In the genomic region with DNA sequence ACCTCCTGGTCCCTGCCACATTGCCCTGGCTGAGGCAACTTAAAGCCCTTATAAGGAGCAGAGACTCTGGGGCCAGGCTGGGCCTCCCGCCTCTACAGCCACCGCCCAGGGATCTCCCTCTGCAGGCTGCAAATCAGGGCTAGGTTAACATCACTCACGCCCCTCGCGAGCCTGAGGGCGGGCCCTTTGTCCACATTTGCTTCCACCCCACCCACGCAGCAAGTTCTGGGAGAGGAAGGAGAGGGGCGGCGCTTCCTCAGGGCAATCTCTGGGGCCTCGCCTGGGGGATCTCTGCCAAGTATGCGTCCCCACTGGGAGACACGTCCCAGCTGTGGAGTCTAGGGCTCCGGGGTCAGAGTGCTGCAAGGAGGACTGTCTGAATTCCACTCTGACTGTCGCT, we compare ENCODE assay signal across 8 mouse cellular contexts. TPM values are rescaled to one million over a fixed set of nuclear protein-coding genes. Genes with fewer than 3 reads are reported as not detected.
A peak's percentile ranks its signal among the peaks of the same experiment; 100 is the strongest.
DNase-seq lines count a peak whose midpoint lies in the region; ATAC-seq and TF ChIP-seq lines count a peak whose summit lies in the region.

No protein-coding gene starts in this region.

- intact Hi-C loops in left cerebral cortex, postnatal 36 days (cut with DNase I), result loop anchor here (10.0 kb wide), 1 partner anchor 1182 kb away; no protein-coding TSS in a partner anchor
- intact Hi-C loops in left cerebral cortex, postnatal 14 days (cut with DNase I), result no loop called here
- intact Hi-C loops in gastrocnemius, postnatal 36 days (cut with DNase I), result no loop called here

- no peaks in the 10 kb centered on the region for H3K27me3 ChIP-seq in intestine, embryonic 15.5 days (replicated peaks)
- no peaks in the 10 kb centered on the region for H3K27me3 ChIP-seq in liver, postnatal 0 days (ENCODE audit: insufficient read depth, low read length)
- no peaks in the 10 kb centered on the region for H3K27me3 ChIP-seq in neural tube, embryonic 12.5 days (replicated peaks)

- H3K36me3 ChIP-seq in intestine, embryonic 15.5 days, result peaks cover 13% of the 10 kb centered on the region; the same call in 1 of the 2 replicates
- H3K36me3 ChIP-seq in liver, postnatal 0 days (replicated peaks; ENCODE audit: insufficient read depth, low read length), result peaks cover 15% of the 10 kb centered on the region
- H3K36me3 ChIP-seq in neural tube, embryonic 12.5 days, result peaks cover 21% of the 10 kb centered on the region

- peak; percentile 85 for ATAC-seq in intestine, embryonic 15.5 days
- ATAC-seq in liver, postnatal 0 days, result peak; percentile 79
- ATAC-seq in neural tube, embryonic 12.5 days (ENCODE audit: low FRiP score, low read depth), result no peak

- peak overlapping the region; percentile 51 for H3K9ac ChIP-seq in intestine, embryonic 15.5 days
- peak overlapping the region; percentile 68 for H3K9ac ChIP-seq in liver, postnatal 0 days (replicated peaks)
- H3K9ac ChIP-seq in neural tube, embryonic 12.5 days, result 0 out of 2 replicates have a peak overlapping the region, but pooled peaks have one; percentile 33

- H3K9me3 ChIP-seq in intestine, embryonic 15.5 days, result no peaks in the 10 kb centered on the region
- H3K9me3 ChIP-seq in liver, postnatal 0 days (ENCODE audit: low read length), result no peaks in the 10 kb centered on the region
- no peaks in the 10 kb centered on the region for H3K9me3 ChIP-seq in neural tube, embryonic 12.5 days

- peak; percentile 29 to 45 for DNase-seq in left cerebral cortex, postnatal 36 days (ENCODE audit: low spot score in 2 of 2)
- no peak for DNase-seq in left cerebral cortex, postnatal 14 days (ENCODE audit: low spot score in 2 of 2)
- peak; percentile 33 to 54 for DNase-seq in cerebellum, postnatal 14 days
- peak; percentile 85 to 92 for DNase-seq in gastrocnemius, postnatal 36 days
- peak; percentile 89 for DNase-seq in liver, postnatal 0 days
- DNase-seq in urinary bladder, adult 18-20 months (ENCODE audit: low spot score in 2 of 2), result peak; percentile 90 to 94

- peak overlapping the region; percentile 40 for H3K4me3 ChIP-seq in intestine, embryonic 15.5 days (replicated peaks)
- peak overlapping the region; percentile 53 for H3K4me3 ChIP-seq in liver, postnatal 0 days (ENCODE audit: low read depth, low read length)
- peak overlapping the region; percentile 9; the same call in 1 of the 2 replicates for H3K4me3 ChIP-seq in neural tube, embryonic 12.5 days

- peak overlapping the region; percentile 94 for H3K27ac ChIP-seq in intestine, embryonic 15.5 days
- H3K27ac ChIP-seq in liver, postnatal 0 days (ENCODE audit: low read depth), result peak overlapping the region; percentile 86
- H3K27ac ChIP-seq in neural tube, embryonic 12.5 days, result no peak overlapping the region

- peaks cover 28% of the 10 kb centered on the region for H3K4me1 ChIP-seq in intestine, embryonic 15.5 days (replicated peaks)
- H3K4me1 ChIP-seq in liver, postnatal 0 days (ENCODE audit: insufficient read depth), result peaks cover 45% of the 10 kb centered on the region
- peaks cover 28% of the 10 kb centered on the region; the same call in 1 of the 2 replicates for H3K4me1 ChIP-seq in neural tube, embryonic 12.5 days

- TF ChIP-seq EP300 in liver, postnatal 0 days (IDR thresholded peaks at IDR 0.05; ENCODE audit: low read depth), result peak; percentile 57; the same call in 1 of the 2 replicates

- TF ChIP-seq CTCF in liver, postnatal 0 days (IDR thresholded peaks at IDR 0.05; ENCODE audit: low read depth), result peak; percentile 27; the same call in 1 of the 2 replicates

- peak overlapping the region; percentile 74 for H3K4me2 ChIP-seq in intestine, embryonic 15.5 days (replicated peaks)
- H3K4me2 ChIP-seq in liver, postnatal 0 days (ENCODE audit: low read depth, low read length), result peak overlapping the region; percentile 71
- H3K4me2 ChIP-seq in neural tube, embryonic 12.5 days (replicated peaks), result peak overlapping the region; percentile 63

- under 1% methylated on average over 14 of the region's 14 CpGs for WGBS in intestine, embryonic 15.5 days
- under 1% methylated on average over 14 of the region's 14 CpGs for WGBS in liver, postnatal 0 days (ENCODE audit: insufficient replicate concordance)
- WGBS in neural tube, embryonic 12.5 days, result 1% methylated on average over 14 of the region's 14 CpGs

RNA-seq across cellular contexts. Expression of a gene that starts 3.8 kb away (rescaled TPM):
- 100 to 1,000 TPM; 257 to 278 TPM for total RNA-seq in left cerebral cortex, postnatal 36 days (2021)
- 100 to 1,000 TPM; 352 to 363 TPM for total RNA-seq in left cerebral cortex, postnatal 14 days (2021)
- 1 to 10 TPM in 1 of 2 experiments, under 1 TPM in 1; 0.99 to 1.2 TPM for total RNA-seq in gastrocnemius, postnatal 36 days (2021)
- 0.27 and 0.45 TPM in 2 replicates for polyA plus RNA-seq in intestine, embryonic 15.5 days (2015; fragmentation: Nextera tagmentation; extraction: Ambion mirVana)
- polyA plus RNA-seq in liver, postnatal 0 days (2015; fragmentation: Nextera tagmentation; extraction: Ambion mirVana), result 0.04 and 0.09 TPM in 2 replicates
- 0.24 and 0.25 TPM in 2 replicates for polyA plus RNA-seq in neural tube, embryonic 12.5 days (2016; fragmentation: Nextera tagmentation; extraction: Ambion mirVana)

RNA-seq across cellular contexts. Expression of a gene that starts 3.9 kb away (rescaled TPM):
- total RNA-seq in left cerebral cortex, postnatal 36 days (2021), result 10 to 100 TPM; 64.1 to 67.8 TPM
- 100 to 1,000 TPM in 1 of 2 experiments, 10 to 100 TPM in 1; 97.5 to 101 TPM for total RNA-seq in left cerebral cortex, postnatal 14 days (2021)
- 10 to 100 TPM; 26.8 to 30.9 TPM for total RNA-seq in gastrocnemius, postnatal 36 days (2021)
- 131 and 135 TPM in 2 replicates for polyA plus RNA-seq in intestine, embryonic 15.5 days (2015; fragmentation: Nextera tagmentation; extraction: Ambion mirVana)
- polyA plus RNA-seq in liver, postnatal 0 days (2015; fragmentation: Nextera tagmentation; extraction: Ambion mirVana), result 38.6 and 40.7 TPM in 2 replicates
- polyA plus RNA-seq in neural tube, embryonic 12.5 days (2016; fragmentation: Nextera tagmentation; extraction: Ambion mirVana), result 33.9 and 37.2 TPM in 2 replicates

RNA-seq across cellular contexts. Expression of a gene that starts 40.0 kb away (rescaled TPM):
- 100 to 1,000 TPM; 182 to 196 TPM for total RNA-seq in left cerebral cortex, postnatal 36 days (2021)
- 100 to 1,000 TPM; 149 to 171 TPM for total RNA-seq in left cerebral cortex, postnatal 14 days (2021)
- total RNA-seq in gastrocnemius, postnatal 36 days (2021), result 1 to 10 TPM; 9.0 to 9.7 TPM
- polyA plus RNA-seq in intestine, embryonic 15.5 days (2015; fragmentation: Nextera tagmentation; extraction: Ambion mirVana), result 1.2 and 1.8 TPM in 2 replicates
- polyA plus RNA-seq in liver, postnatal 0 days (2015; fragmentation: Nextera tagmentation; extraction: Ambion mirVana), result 0.12 and 0.13 TPM in 2 replicates
- polyA plus RNA-seq in neural tube, embryonic 12.5 days (2016; fragmentation: Nextera tagmentation; extraction: Ambion mirVana), result 2.3 and 3.8 TPM in 2 replicates

RNA-seq across cellular contexts. Expression of a gene that starts 43.3 kb away (rescaled TPM):
- total RNA-seq in left cerebral cortex, postnatal 36 days (2021), result not detected
- total RNA-seq in left cerebral cortex, postnatal 14 days (2021), result under 1 TPM; 0.08 to 0.13 TPM
- total RNA-seq in gastrocnemius, postnatal 36 days (2021), result not detected
- polyA plus RNA-seq in intestine, embryonic 15.5 days (2015; fragmentation: Nextera tagmentation; extraction: Ambion mirVana), result not detected in 2 replicates
- polyA plus RNA-seq in liver, postnatal 0 days (2015; fragmentation: Nextera tagmentation; extraction: Ambion mirVana), result 4.2 and 5.1 TPM in 2 replicates
- polyA plus RNA-seq in neural tube, embryonic 12.5 days (2016; fragmentation: Nextera tagmentation; extraction: Ambion mirVana), result 0.11 TPM in 1 of 2 replicates, not detected in the other

Comparison
In these comparisons a context has a peak if more than half of its experiments do, and no peak if none do; other contexts are left out.
1. DNase-seq: peak in left cerebral cortex, postnatal 36 days (2 of 2), cerebellum, postnatal 14 days (2 of 2), gastrocnemius, postnatal 36 days (2 of 2), liver, postnatal 0 days (single experiment) and urinary bladder, adult 18-20 months (2 of 2); none in left cerebral cortex, postnatal 14 days (0 of 2).
2. RNA of a gene that starts 3.8 kb away (total RNA-seq): 352 to 363 TPM in left cerebral cortex, postnatal 14 days and 257 to 278 TPM in left cerebral cortex, postnatal 36 days; 0.99 to 1.2 TPM in gastrocnemius, postnatal 36 days; every median in the first group is over 100 times any median in the second.
3. RNA of a gene that starts 40.0 kb away (total RNA-seq): 182 to 196 TPM in left cerebral cortex, postnatal 36 days and 149 to 171 TPM in left cerebral cortex, postnatal 14 days; 9.0 to 9.7 TPM in gastrocnemius, postnatal 36 days; every median in the first group is over 10 times any median in the second.
4. Peak in every context shown above with its lines, with median percentiles within 50 percentile points of each other: H3K4me2 ChIP-seq, H3K4me3 ChIP-seq and H3K9ac ChIP-seq.